Mouse (Mus musculus): ENCODE data around the gene Arhgap20. TPM values are rescaled to one million over a fixed set of nuclear protein-coding genes. Genes with fewer than 3 reads are reported as not detected.

Gene Arhgap20
- total and polyA plus RNA-seq, 3 experiments = 0.54 to 0.93 (median 0.60) TPM

- no peak overlapping the region for H3K9ac ChIP-seq (ENCODE audit: insufficient read depth, low read depth)
- TF ChIP-seq SMC3 (IDR thresholded peaks at IDR 0.05; ENCODE audit: low read depth, low read length) (no peak), ZNF384 (IDR thresholded peaks at IDR 0.05; ENCODE audit: low read depth, low read length) (no peak), UBTF (IDR thresholded peaks at IDR 0.05; ENCODE audit: low read depth, low read length) (no peak), EP300 (IDR thresholded peaks at IDR 0.05; ENCODE audit: low read length) (no peak), ETS1 (conservative IDR thresholded peaks at IDR 0.05; ENCODE audit: low read depth, low read length) (no peak), USF1 (IDR thresholded peaks at IDR 0.05; ENCODE audit: low read depth, low read length) (no peak), BHLHE40 (IDR thresholded peaks at IDR 0.05; ENCODE audit: low read depth, low read length) (no peak), MYC (IDR thresholded peaks at IDR 0.05; ENCODE audit: low read depth, low read length) (no peak), ZC3H11A (IDR thresholded peaks at IDR 0.05; ENCODE audit: low read depth, low read length) (no peak), RCOR1 (conservative IDR thresholded peaks at IDR 0.05; ENCODE audit: low read depth, low read length) (no peak), POLR2AphosphoS2 (IDR thresholded peaks at IDR 0.05; ENCODE audit: low read depth, low read length) (no peak)
- H3K36me3 ChIP-seq (replicated peaks in 1 of 2; ENCODE audit: control insufficient read depth in 1 of 2, insufficient read depth in 1 of 2, low read length in 1 of 2) = no peaks in the 10 kb centered on the region
- in situ Hi-C loops (cut with MboI; ENCODE audit: low pct_ligation_motif_present, low pct_unique_long_range_greater_than_20kb, low sequenced_read_pairs) (no loop called here), dilution Hi-C loops (cut with MboI; ENCODE audit: extremely low pct_ligation_motif_present, extremely low pct_unique_long_range_greater_than_20kb, low sequenced_read_pairs) (no loop called here)
- H3K27me3 ChIP-seq (replicated peaks) = no peaks in the 10 kb centered on the region
- DNase-seq (ENCODE audit: extremely low read depth) = no peak
- H3K27ac ChIP-seq (ENCODE audit: insufficient read depth, low read depth) = no peak overlapping the region
- no peaks in the 10 kb centered on the region for H3K9me3 ChIP-seq (replicated peaks; ENCODE audit: low read length)
- no peaks in the 10 kb centered on the region for H3K79me2 ChIP-seq (replicated peaks; ENCODE audit: control insufficient read depth, extremely low read depth, insufficient read depth, poor library complexity, severe bottlenecking)
- no peak overlapping the region for H3K4me3 ChIP-seq (replicated peaks in 1 of 3; ENCODE audit: low read depth in 2 of 3, low read length in 2 of 3, poor library complexity in 1 of 3)
- peaks cover 7 to 29% of the 10 kb centered on the region in 2 experiments for H3K4me1 ChIP-seq (ENCODE audit: control insufficient read depth in 1 of 2, insufficient read depth in 2 of 2)
- H3K4me2 ChIP-seq (ENCODE audit: insufficient read depth, low read depth, poor library complexity, severe bottlenecking) = no peak overlapping the region
Measured at GRCm38 (mm10) chr9:51869056-51869455, 103.9 kb downstream of the Arhgap20 start.

- Histone ChIP-seq H3K4me2 (ENCODE audit: insufficient read depth, low read depth, poor library complexity, severe bottlenecking) (no peak overlapping the region), H3K27me3 (replicated peaks) (no peaks in the 10 kb centered on the region), H3K79me2 (replicated peaks; ENCODE audit: control insufficient read depth, extremely low read depth, insufficient read depth, poor library complexity, severe bottlenecking) (no peaks in the 10 kb centered on the region), H3K9ac (ENCODE audit: insufficient read depth, low read depth) (no peak overlapping the region), H3K9me3 (replicated peaks; ENCODE audit: low read length) (no peaks in the 10 kb centered on the region), H3K36me3 (replicated peaks in 1 of 2; ENCODE audit: control insufficient read depth in 1 of 2, insufficient read depth in 1 of 2, low read length in 1 of 2) (no peaks in the 10 kb centered on the region), H3K27ac (ENCODE audit: insufficient read depth, low read depth) (no peak overlapping the region), H3K4me3 (replicated peaks in 1 of 3; ENCODE audit: low read depth in 2 of 3, low read length in 2 of 3, poor library complexity in 1 of 3) (no peak overlapping the region), H3K4me1 (ENCODE audit: control insufficient read depth in 1 of 2, insufficient read depth in 2 of 2) (peaks cover 0 to 10% of the 10 kb centered on the region in 2 experiments; a peak in 1 of 4 replicates)
- dilution Hi-C loops (cut with MboI; ENCODE audit: extremely low pct_ligation_motif_present, extremely low pct_unique_long_range_greater_than_20kb, low sequenced_read_pairs) = no loop called here
- in situ Hi-C loops (cut with MboI; ENCODE audit: low pct_ligation_motif_present, low pct_unique_long_range_greater_than_20kb, low sequenced_read_pairs) = no loop called here
- DNase-seq (ENCODE audit: extremely low read depth) = no peak
- no peak for TF ChIP-seq HCFC1 (IDR thresholded peaks at IDR 0.05; ENCODE audit: low read depth, low read length)
- no peak for TF ChIP-seq NRF1 (IDR thresholded peaks at IDR 0.05; ENCODE audit: low read depth, low read length)
- no peak for TF ChIP-seq USF1 (IDR thresholded peaks at IDR 0.05; ENCODE audit: low read depth, low read length)
- no peak for TF ChIP-seq GABPA (IDR thresholded peaks at IDR 0.05; ENCODE audit: insufficient replicate concordance, low read depth, low read length)
- no peak for TF ChIP-seq EP300 (IDR thresholded peaks at IDR 0.05; ENCODE audit: low read length)
- TF ChIP-seq PAX5 (IDR thresholded peaks at IDR 0.05; ENCODE audit: low read length) = no peak
- TF ChIP-seq CHD2 (IDR thresholded peaks at IDR 0.05; ENCODE audit: low read length) = no peak
- no peak for TF ChIP-seq ZNF384 (IDR thresholded peaks at IDR 0.05; ENCODE audit: low read depth, low read length)
- TF ChIP-seq E2F4 (IDR thresholded peaks at IDR 0.05; ENCODE audit: insufficient replicate concordance, low read depth, low read length) = no peak
- no peak for TF ChIP-seq SIN3A (IDR thresholded peaks at IDR 0.05; ENCODE audit: low read length)
- TF ChIP-seq NELFE (IDR thresholded peaks at IDR 0.05; ENCODE audit: low read depth, low read length) = no peak
- TF ChIP-seq ZMIZ1 (IDR thresholded peaks at IDR 0.05; ENCODE audit: low read depth, low read length) = no peak
- no peak for TF ChIP-seq ZC3H11A (IDR thresholded peaks at IDR 0.05; ENCODE audit: low read depth, low read length)
- no peak for TF ChIP-seq MAFK (IDR thresholded peaks at IDR 0.05; ENCODE audit: insufficient replicate concordance, low read length)
- TF ChIP-seq KAT2A (IDR thresholded peaks at IDR 0.05; ENCODE audit: insufficient replicate concordance, low read length) = no peak
Measured at GRCm38 (mm10) chr9:51874348-51874747, 109.2 kb downstream of the Arhgap20 start.

Measured in CH12.LX (cell line).